Mouse (Mus musculus) G1E (cell line): ENCODE data around the gene Morf4l2.

Experiments
- CTCF ChIP-seq: IDR thresholded peaks from 2 replicates; pipeline ENCODE4 v1.5.1; 2012; ENCODE audit warnings: low read depth, low read length, inconsistent platforms, mixed read lengths
- POLR2AphosphoS5 ChIP-seq: IDR thresholded peaks from 2 replicates; pipeline ENCODE4 v1.6.1; 2012; ENCODE audit warnings: low read depth, low read length, inconsistent platforms; ENCODE audit not compliant: insufficient replicate concordance

DNA sequence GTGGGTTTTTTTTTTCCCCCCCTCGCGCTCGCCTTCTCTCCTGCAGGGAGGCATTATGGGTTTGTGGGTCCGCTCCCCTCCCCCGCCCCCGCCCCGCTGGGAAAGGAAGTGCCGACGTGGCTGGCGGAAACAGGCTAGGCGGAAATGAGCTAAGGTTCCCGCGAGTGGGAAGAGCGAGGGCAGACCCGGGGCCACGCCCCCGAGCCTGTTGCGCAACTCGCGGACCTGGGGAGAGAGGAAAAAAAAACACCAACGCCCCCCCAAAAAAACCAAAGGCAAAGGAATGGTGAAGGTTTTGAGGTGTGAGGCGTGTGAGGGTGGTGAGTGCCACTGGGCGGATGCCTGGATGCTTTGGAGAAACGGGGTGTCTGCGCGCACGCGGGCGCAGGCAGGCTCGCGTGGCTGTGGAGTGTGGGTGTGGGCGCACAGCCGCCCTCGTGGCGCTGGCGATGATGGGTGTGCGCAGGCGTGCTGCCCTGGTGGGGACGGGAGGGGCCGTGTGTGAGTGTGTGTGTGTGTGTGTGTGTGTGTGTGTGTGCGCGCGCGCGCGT is 1.8 kb downstream of the Morf4l2 start:
- TF ChIP-seq CTCF (no peak), POLR2AphosphoS5 (no peak)
